ENCODE assay signal across 19 mouse cellular contexts in the genomic region with DNA sequence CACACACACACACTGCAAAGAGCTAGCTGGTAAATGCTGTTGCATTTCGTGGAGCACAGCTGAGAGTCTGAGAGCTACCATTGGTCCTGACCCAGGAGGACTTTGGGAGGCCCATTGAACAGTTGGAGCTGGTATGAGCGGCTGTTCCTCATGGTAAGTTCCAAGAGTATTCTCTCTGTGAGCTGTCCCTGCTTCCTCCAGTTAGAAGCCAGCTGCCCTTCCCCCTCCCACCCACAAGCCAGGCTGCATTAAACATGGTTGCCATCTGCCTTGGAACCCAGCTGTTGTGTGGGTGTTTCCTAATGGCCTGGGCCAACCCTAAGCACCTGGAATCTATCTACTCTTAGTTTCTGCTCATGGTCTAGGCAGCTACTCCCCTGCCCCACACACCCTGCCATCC.
DNase-seq lines count a peak whose midpoint lies in the region; ATAC-seq and TF ChIP-seq lines count a peak whose summit lies in the region.
"Had no signal": no experiment of that assay in that cellular context is flagged by ENCODE, and none has a peak within 500 bp of the region (broad histone marks: within the 10 kb centered on the region; RNA-seq: fewer than 3 reads in every experiment).

No protein-coding gene starts in this region.

- no peaks in the 10 kb centered on the region for H3K9me3 ChIP-seq in midbrain, embryonic 11.5 days (ENCODE audit: control insufficient read depth, low read length)
- no peaks in the 10 kb centered on the region for H3K9me3 ChIP-seq in midbrain, postnatal 0 days (ENCODE audit: low read length)
- H3K9me3 ChIP-seq in forebrain, embryonic 11.5 days (ENCODE audit: control insufficient read depth, low read length): no peaks in the 10 kb centered on the region
- H3K9me3 ChIP-seq: embryonic facial prominence, embryonic 12.5 days; forebrain, embryonic 12.5 days; heart, embryonic 13.5 days had no signal

- no peak overlapping the region for H3K27ac ChIP-seq in midbrain, embryonic 11.5 days (ENCODE audit: low read depth, low read length)
- H3K27ac ChIP-seq in midbrain, postnatal 0 days (ENCODE audit: low read depth, low read length): no peak overlapping the region
- no peak overlapping the region for H3K27ac ChIP-seq in forebrain, embryonic 11.5 days (ENCODE audit: low read depth, low read length)
- H3K27ac ChIP-seq: embryonic facial prominence, embryonic 12.5 days; forebrain, embryonic 12.5 days; heart, embryonic 13.5 days had no signal

- DNase-seq in midbrain, embryonic 11.5 days (ENCODE audit: low spot score, missing footprints): peak; percentile 74
- DNase-seq in midbrain, postnatal 0 days (ENCODE audit: low spot score): no peak
- peak; percentile 75 for DNase-seq in layer of hippocampus, adult 11-12 months (ENCODE audit: low spot score)
- DNase-seq in layer of hippocampus, adult 9-10 months (ENCODE audit: low spot score): peak; percentile 42
- peak; percentile 41 to 59 for DNase-seq in layer of hippocampus, postnatal 25 days (ENCODE audit: extremely low spot score in 1 of 2, low spot score in 1 of 2)
- DNase-seq in forebrain, embryonic 11.5 days (ENCODE audit: low spot score): no peak
- DNase-seq in ovary, postnatal 36 days (ENCODE audit: low spot score): no peak
- DNase-seq in urinary bladder, adult 18-20 months (ENCODE audit: low spot score in 2 of 2): no peak
- DNase-seq: adrenal gland, postnatal 10 days; cerebellum, adult 11-12 months; cerebellum, adult 9-10 months; cerebellum, postnatal 25 days; forebrain, postnatal 0 days; gastrocnemius, postnatal 36 days; heart, adult 11 months; heart, postnatal 36 days had no signal

- no peaks in the 10 kb centered on the region for H3K27me3 ChIP-seq in midbrain, embryonic 11.5 days (ENCODE audit: control insufficient read depth, insufficient read depth, low read length)
- no peaks in the 10 kb centered on the region for H3K27me3 ChIP-seq in midbrain, postnatal 0 days (ENCODE audit: insufficient read depth, low read length)
- H3K27me3 ChIP-seq in forebrain, embryonic 11.5 days (ENCODE audit: control insufficient read depth, insufficient read depth, low read length): no peaks in the 10 kb centered on the region
- H3K27me3 ChIP-seq: embryonic facial prominence, embryonic 12.5 days; heart, embryonic 13.5 days had no signal

- H3K36me3 ChIP-seq in midbrain, embryonic 11.5 days (ENCODE audit: control insufficient read depth, insufficient read depth, low read length): no peaks in the 10 kb centered on the region
- no peaks in the 10 kb centered on the region for H3K36me3 ChIP-seq in midbrain, postnatal 0 days (ENCODE audit: insufficient read depth, low read length)
- no peaks in the 10 kb centered on the region for H3K36me3 ChIP-seq in forebrain, embryonic 11.5 days (ENCODE audit: control insufficient read depth, insufficient read depth, low read length)
- H3K36me3 ChIP-seq: embryonic facial prominence, embryonic 12.5 days; forebrain, embryonic 12.5 days; heart, embryonic 13.5 days had no signal

- no peak for ATAC-seq in midbrain, embryonic 11.5 days (ENCODE audit: low FRiP score)
- no peak for ATAC-seq in midbrain, postnatal 0 days (ENCODE audit: low FRiP score)
- ATAC-seq in forebrain, embryonic 11.5 days (replicated peaks; ENCODE audit: low FRiP score): no peak
- ATAC-seq: forebrain, postnatal 0 days had no signal

- no peak for TF ChIP-seq CTCF in midbrain, postnatal 0 days (IDR thresholded peaks at IDR 0.05)

- no peak overlapping the region for H3K9ac ChIP-seq in midbrain, embryonic 11.5 days (ENCODE audit: low read length)
- no peak overlapping the region for H3K9ac ChIP-seq in midbrain, postnatal 0 days (replicated peaks; ENCODE audit: low read length, poor library complexity, severe bottlenecking)
- no peak overlapping the region for H3K9ac ChIP-seq in forebrain, embryonic 11.5 days (ENCODE audit: low read length)
- H3K9ac ChIP-seq: embryonic facial prominence, embryonic 12.5 days; forebrain, embryonic 12.5 days; forebrain, postnatal 0 days; heart, embryonic 13.5 days had no signal

- no peak overlapping the region for H3K4me2 ChIP-seq in midbrain, embryonic 11.5 days
- no peak overlapping the region for H3K4me2 ChIP-seq in midbrain, postnatal 0 days (ENCODE audit: low read depth, low read length, poor library complexity, severe bottlenecking)
- no peak overlapping the region for H3K4me2 ChIP-seq in forebrain, embryonic 11.5 days (ENCODE audit: low read depth, low read length, severe bottlenecking)
- H3K4me2 ChIP-seq: embryonic facial prominence, embryonic 12.5 days; forebrain, embryonic 12.5 days; heart, embryonic 13.5 days had no signal

- H3K4me1 ChIP-seq in midbrain, embryonic 11.5 days (ENCODE audit: control insufficient read depth, insufficient read depth, low read length): no peaks in the 10 kb centered on the region
- H3K4me1 ChIP-seq in midbrain, postnatal 0 days (ENCODE audit: insufficient read depth, low read length): no peaks in the 10 kb centered on the region
- H3K4me1 ChIP-seq in forebrain, embryonic 11.5 days (replicated peaks; ENCODE audit: control insufficient read depth, insufficient read depth, low read length): no peaks in the 10 kb centered on the region
- H3K4me1 ChIP-seq: embryonic facial prominence, embryonic 12.5 days; forebrain, embryonic 12.5 days; heart, embryonic 13.5 days had no signal

- WGBS in midbrain, embryonic 11.5 days: 84% methylated on average over 2 of the region's 2 CpGs
- 63% methylated on average over 2 of the region's 2 CpGs for WGBS in midbrain, postnatal 0 days
- WGBS in forebrain, embryonic 11.5 days: 82% methylated on average over 2 of the region's 2 CpGs

- no peak overlapping the region for H3K4me3 ChIP-seq in midbrain, embryonic 11.5 days (ENCODE audit: low read depth, low read length)
- no peak overlapping the region for H3K4me3 ChIP-seq in midbrain, postnatal 0 days (ENCODE audit: low read depth, low read length)
- no peak overlapping the region for H3K4me3 ChIP-seq in forebrain, embryonic 11.5 days (ENCODE audit: low read depth, low read length)
- H3K4me3 ChIP-seq: embryonic facial prominence, embryonic 12.5 days; forebrain, embryonic 12.5 days; heart, embryonic 13.5 days had no signal

Comparison
In these comparisons a context has a peak if more than half of its experiments do, and no peak if none do; other contexts are left out.
1. DNase-seq: peak in midbrain, embryonic 11.5 days (single experiment), layer of hippocampus, adult 11-12 months (single experiment), layer of hippocampus, adult 9-10 months (single experiment) and layer of hippocampus, postnatal 25 days (2 of 2); none in midbrain, postnatal 0 days (single experiment), forebrain, embryonic 11.5 days (single experiment), ovary, postnatal 36 days (single experiment) and urinary bladder, adult 18-20 months (0 of 2).